Mouse (Mus musculus) lung, embryonic 14.5 days (tissue): ENCODE results near the gene Ralbp1. TPM values are rescaled to one million over a fixed set of nuclear protein-coding genes. Genes with fewer than 3 reads are reported as not detected.

Experiments
- ATAC-seq: fragments of 200-750 bp; cut with Nextera tagmentation; 2 replicates; pipeline ENCODE4 v1.8.0; 2017; ENCODE audit warnings: mild to moderate bottlenecking, moderate TSS enrichment, moderate library complexity; ENCODE audit not compliant: insufficient read depth
- DNase-seq: peaks from one replicate; pipeline ENCODE4 v3.0.0-alpha.2; 2015
- H3K27ac ChIP-seq: fragments of 300-500 bp; sonication (generic); 2 replicates; pipeline ENCODE4 v1.5.1; 2014; ENCODE audit warnings: low read depth, mild to moderate bottlenecking, moderate library complexity
- H3K27me3 ChIP-seq: fragments of 300-500 bp; sonication (generic); 2 replicates; pipeline ENCODE4 v1.6.1; 2014; ENCODE audit warnings: low read length, control low read depth; ENCODE audit not compliant: insufficient read depth
- H3K36me3 ChIP-seq: fragments of 300-500 bp; sonication (generic); 2 replicates; pipeline ENCODE4 v1.6.1; 2014; ENCODE audit warnings: control low read depth; ENCODE audit not compliant: insufficient read depth
- H3K4me1 ChIP-seq: fragments of 300-500 bp; sonication (generic); 2 replicates; pipeline ENCODE4 v1.6.1; 2014; ENCODE audit warnings: antibody characterized with exemption, control low read depth; ENCODE audit not compliant: insufficient read depth
- H3K4me2 ChIP-seq: fragments of 300-500 bp; sonication (generic); 2 replicates; pipeline ENCODE4 v1.6.1; 2014; ENCODE audit warnings: mild to moderate bottlenecking
- H3K4me3 ChIP-seq: fragments of 300-500 bp; sonication (generic); 2 replicates; pipeline ENCODE4 v1.5.1; 2014; ENCODE audit warnings: low read depth, low read length
- H3K9ac ChIP-seq: fragments of 300-500 bp; sonication (generic); 2 replicates; pipeline ENCODE4 v1.6.1; 2014
- H3K9me3 ChIP-seq: fragments of 300-500 bp; sonication (generic); 2 replicates; pipeline ENCODE4 v1.6.1; 2016; ENCODE audit warnings: low read depth, low read length, control low read depth
- CTCF ChIP-seq: IDR thresholded peaks from 2 replicates; pipeline ENCODE4 v1.5.1; 2016; ENCODE audit warnings: antibody characterized with exemption, low read depth
- WGBS: fragments of 180-500 bp; shearing (Covaris S2); extraction: QIAGEN DNeasy Blood & Tissue Kit; methylation state at CpG from one replicate; pipeline ENCODE4 v1.1.7; 2014; 5-methylcytosine and 5-hydroxymethylcytosine counted together
- polyA plus RNA-seq: library from polyadenylated mRNA; unstranded; fragments of >200 nt; fragmentation: Nextera tagmentation; extraction: Ambion mirVana; gene quantifications from 2 replicates; pipeline ENCODE4 v1.2.1, GENCODE M21; 2014

Gene Ralbp1
- polyA plus RNA-seq, 1 experiment from 2014 or later: 65.8 TPM

DNA sequence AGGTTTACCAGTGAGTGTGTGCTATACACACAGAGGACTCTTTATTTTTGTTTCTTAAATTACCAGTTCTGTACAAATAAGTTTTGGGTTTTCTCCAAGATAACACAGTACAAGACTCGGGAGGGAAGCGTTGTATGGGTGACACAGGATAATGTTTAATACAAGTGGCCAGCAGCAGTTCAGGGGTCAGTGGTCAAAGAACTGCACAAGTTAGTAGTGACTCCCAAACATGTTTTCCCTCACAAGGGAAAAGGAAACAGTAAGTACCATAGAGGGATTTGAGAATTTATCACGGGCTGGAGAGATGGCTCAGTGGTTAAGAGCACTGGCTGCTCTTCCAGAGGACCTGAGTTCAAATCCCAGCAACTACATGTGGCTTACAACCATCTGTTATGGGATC is 51.7 kb downstream of the Ralbp1 start:
- no peak overlapping the region for H3K9ac ChIP-seq
- no peak for TF ChIP-seq CTCF
- ATAC-seq (no peak), DNase-seq (no peak)
- no peaks in the 10 kb centered on the region for H3K4me1 ChIP-seq
- H3K9me3 ChIP-seq: no peaks in the 10 kb centered on the region
- peaks cover 92% of the 10 kb centered on the region for H3K36me3 ChIP-seq
- H3K27ac ChIP-seq: no peak overlapping the region
- WGBS: 81% methylated on average over 3 of the region's 3 CpGs
- no peak overlapping the region for H3K4me2 ChIP-seq
- H3K4me3 ChIP-seq: no peak overlapping the region
- H3K27me3 ChIP-seq: no peaks in the 10 kb centered on the region

DNA sequence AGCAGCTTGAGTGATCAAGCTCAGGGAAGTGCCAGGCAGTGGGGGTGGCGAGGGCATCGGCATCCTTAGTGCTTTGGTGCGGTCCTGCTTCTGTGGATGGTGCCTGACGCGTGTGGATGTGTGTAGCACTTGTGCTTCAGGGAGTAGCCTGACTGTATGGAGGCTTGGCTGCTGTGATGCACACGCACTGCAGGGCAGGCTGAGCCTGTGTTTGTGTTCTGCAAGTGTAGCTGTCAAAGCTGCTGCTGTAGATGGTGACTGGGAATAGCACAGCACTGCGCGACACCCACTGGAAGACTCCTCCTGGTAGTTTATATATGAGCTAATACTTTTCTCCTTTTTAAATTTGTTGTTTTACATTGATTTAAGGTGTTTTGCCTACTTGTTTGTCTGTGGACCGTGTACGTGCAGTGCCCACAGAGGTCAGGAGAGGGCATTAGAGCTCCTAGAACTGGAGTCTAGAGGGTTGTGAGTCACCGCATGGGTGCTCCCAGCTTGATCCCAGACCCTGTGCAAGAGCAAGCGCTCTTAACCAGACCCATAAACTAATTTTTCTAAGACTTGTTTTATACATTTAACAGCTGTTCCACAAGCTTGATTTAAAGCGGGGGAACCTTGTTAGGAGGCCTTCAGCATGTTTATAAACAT is 55.3 kb downstream of the Ralbp1 start:
- no peak for TF ChIP-seq CTCF
- no peak overlapping the region for H3K27ac ChIP-seq
- H3K27me3 ChIP-seq: no peaks in the 10 kb centered on the region
- ATAC-seq: peak; percentile 75
- H3K4me2 ChIP-seq: no peak overlapping the region
- peaks cover 74% of the 10 kb centered on the region for H3K36me3 ChIP-seq
- no peaks in the 10 kb centered on the region for H3K4me1 ChIP-seq
- DNase-seq: peak; percentile 52
- H3K4me3 ChIP-seq: no peak overlapping the region
- H3K9ac ChIP-seq: no peak overlapping the region
- WGBS: 73% methylated on average over 13 of the region's 13 CpGs
- no peaks in the 10 kb centered on the region for H3K9me3 ChIP-seq

DNA sequence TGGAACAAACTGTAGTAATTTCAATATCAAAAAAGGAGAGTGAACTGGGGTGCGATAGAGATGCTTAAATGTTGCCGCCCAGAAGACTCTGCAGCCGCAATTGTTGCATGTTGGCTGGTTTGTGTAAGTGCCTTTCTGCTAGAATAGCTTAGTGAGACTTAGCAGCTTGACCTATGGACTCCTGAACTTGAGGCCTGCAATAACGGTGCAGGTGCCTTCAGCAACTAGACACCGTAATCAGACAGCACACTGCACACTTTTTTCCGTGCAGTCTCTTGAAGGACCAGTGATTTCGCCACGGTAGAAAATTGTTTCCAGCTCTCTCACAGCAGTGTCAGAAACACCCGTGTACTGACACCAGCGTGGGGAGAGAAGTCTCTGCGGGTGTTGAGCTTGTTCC is 56.6 kb downstream of the Ralbp1 start:
- no peaks in the 10 kb centered on the region for H3K9me3 ChIP-seq
- no peak for TF ChIP-seq CTCF
- H3K4me2 ChIP-seq: no peak overlapping the region
- H3K27me3 ChIP-seq: no peaks in the 10 kb centered on the region
- no peak for ATAC-seq
- 88% methylated on average over 11 of the region's 11 CpGs for WGBS
- no peaks in the 10 kb centered on the region for H3K4me1 ChIP-seq
- H3K27ac ChIP-seq: no peak overlapping the region
- H3K36me3 ChIP-seq: peaks cover 77% of the 10 kb centered on the region
- H3K9ac ChIP-seq: no peak overlapping the region
- no peak overlapping the region for H3K4me3 ChIP-seq
- no peak for DNase-seq

DNA sequence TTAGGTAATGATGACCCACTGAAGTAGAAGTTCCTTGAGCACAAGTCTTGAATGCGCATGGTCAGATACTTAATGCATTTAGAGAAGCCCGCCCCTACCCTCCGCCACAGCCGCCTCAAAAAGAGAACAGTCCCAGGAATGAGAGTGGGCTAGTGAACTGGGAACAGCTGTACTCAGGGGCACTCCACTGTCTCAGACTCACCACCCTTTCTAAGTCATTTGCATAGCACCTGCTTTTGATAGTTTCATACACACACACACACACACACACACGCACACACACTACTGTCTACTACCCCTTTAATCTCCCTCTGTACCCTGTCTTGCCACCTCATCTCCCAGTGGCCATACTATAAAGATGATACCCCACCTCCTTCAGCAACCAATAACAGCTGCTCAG is 57.7 kb downstream of the Ralbp1 start:
- DNase-seq: no peak
- Histone ChIP-seq H3K9ac (no peak overlapping the region), H3K27me3 (no peaks in the 10 kb centered on the region), H3K4me2 (no peak overlapping the region), H3K36me3 (peaks cover 72% of the 10 kb centered on the region), H3K27ac (no peak overlapping the region), H3K4me3 (no peak overlapping the region), H3K9me3 (no peaks in the 10 kb centered on the region), H3K4me1 (no peaks in the 10 kb centered on the region)
- ATAC-seq: no peak
- no peak for TF ChIP-seq CTCF
- WGBS: 85% methylated on average over 5 of the region's 5 CpGs

DNA sequence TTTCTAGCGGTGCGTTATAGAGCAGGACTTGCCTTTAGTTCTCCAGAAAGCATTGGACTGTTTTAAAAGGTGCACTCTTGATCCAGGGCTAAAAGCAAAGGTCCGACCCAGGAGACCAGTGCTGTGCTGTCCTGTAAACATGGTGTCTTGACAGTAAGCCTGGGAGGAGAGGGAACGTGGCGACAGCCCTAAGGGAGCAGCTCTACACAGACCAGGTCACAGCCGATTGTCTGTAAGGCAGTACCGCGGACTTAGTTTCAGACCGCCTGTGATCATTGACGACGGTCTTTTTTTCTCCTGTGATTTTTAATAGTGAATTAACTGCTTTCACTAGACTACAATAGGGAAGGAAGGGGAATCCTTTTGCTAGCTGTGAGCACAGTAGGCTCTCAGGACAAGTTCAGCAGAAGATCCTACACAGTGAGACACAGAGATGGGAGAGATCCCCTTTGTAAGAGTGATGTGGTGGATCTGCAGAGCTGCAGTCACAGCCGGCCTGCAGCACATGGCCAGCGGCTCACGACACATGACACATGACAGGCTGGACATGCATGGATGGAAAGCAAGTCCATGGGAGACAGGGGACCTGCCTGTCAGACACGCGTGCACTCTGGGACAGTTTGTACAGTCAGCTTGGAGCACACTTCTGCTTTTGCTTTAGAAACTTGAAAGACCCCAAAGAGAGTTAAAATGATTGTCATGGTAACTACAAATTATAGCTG is 58.3 kb downstream of the Ralbp1 start:
- Histone ChIP-seq H3K9ac (no peak overlapping the region), H3K4me1 (no peaks in the 10 kb centered on the region), H3K4me3 (no peak overlapping the region), H3K9me3 (no peaks in the 10 kb centered on the region), H3K27me3 (no peaks in the 10 kb centered on the region), H3K4me2 (no peak overlapping the region), H3K36me3 (peaks cover 71% of the 10 kb centered on the region), H3K27ac (no peak overlapping the region)
- 87% methylated on average over 16 of the region's 16 CpGs for WGBS
- ATAC-seq: no peak
- DNase-seq: no peak
- no peak for TF ChIP-seq CTCF

DNA sequence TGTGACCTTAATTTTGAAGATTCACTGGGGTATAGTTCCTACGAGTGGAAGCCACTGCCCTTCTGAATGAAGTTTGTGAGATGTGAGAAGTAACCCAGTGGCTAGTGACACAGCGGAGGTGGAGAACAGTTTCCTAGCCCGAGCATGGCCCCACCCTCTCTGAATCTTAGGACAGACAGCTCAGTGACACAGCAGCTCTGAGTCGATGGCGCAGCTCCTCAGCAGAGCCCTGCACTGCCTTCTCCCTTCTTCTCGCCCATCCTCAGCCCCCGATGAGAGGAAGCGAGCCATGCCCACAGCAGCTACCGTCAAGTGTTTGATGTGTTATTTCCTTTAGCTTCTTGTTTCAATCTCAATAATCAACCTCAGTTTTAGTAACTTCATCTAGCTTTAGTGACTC is 59.3 kb downstream of the Ralbp1 start:
- Histone ChIP-seq H3K27ac (no peak overlapping the region), H3K4me1 (no peaks in the 10 kb centered on the region), H3K4me2 (no peak overlapping the region), H3K36me3 (peaks cover 68% of the 10 kb centered on the region), H3K4me3 (no peak overlapping the region), H3K9me3 (no peaks in the 10 kb centered on the region), H3K27me3 (no peaks in the 10 kb centered on the region), H3K9ac (no peak overlapping the region)
- DNase-seq (no peak), ATAC-seq (no peak)
- WGBS: 81% methylated on average over 9 of the region's 9 CpGs
- TF ChIP-seq CTCF: no peak

DNA sequence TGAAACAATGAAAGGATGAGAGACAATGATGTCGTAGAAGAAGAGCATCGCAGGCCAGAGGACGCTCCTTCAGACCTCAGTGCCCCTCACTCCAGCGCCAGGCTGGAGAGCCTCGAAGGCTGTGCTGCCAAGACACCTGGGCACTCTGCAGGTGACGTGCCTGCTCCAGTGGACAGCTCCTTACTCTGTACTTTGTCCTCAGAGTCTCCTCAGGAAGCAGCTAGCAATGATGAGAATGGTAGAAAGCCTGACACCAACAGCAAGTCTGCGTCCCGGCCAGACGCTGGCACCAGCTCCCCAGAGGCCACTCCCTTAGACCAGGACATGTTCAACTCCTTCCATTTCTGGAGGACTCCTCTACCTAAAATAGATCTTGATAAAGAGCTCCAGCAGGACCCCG is 61.4 kb downstream of the Ralbp1 start:
- H3K4me1 ChIP-seq: no peaks in the 10 kb centered on the region
- peaks cover 64% of the 10 kb centered on the region for H3K36me3 ChIP-seq
- DNase-seq (no peak), ATAC-seq (no peak)
- H3K27me3 ChIP-seq: no peaks in the 10 kb centered on the region
- H3K9me3 ChIP-seq: no peaks in the 10 kb centered on the region
- no peak overlapping the region for H3K9ac ChIP-seq
- no peak overlapping the region for H3K27ac ChIP-seq
- TF ChIP-seq CTCF: no peak
- H3K4me2 ChIP-seq: no peak overlapping the region
- no peak overlapping the region for H3K4me3 ChIP-seq
- 86% methylated on average over 10 of the region's 10 CpGs for WGBS
